ENCODE assay signal across 18 mouse cellular contexts in genomic region chr2:180105441-180106190, GRCm38 (mm10). TPM values are rescaled to one million over a fixed set of nuclear protein-coding genes. Genes with fewer than 3 reads are reported as not detected.
DNase-seq lines count a peak whose midpoint lies in the region; ATAC-seq and TF ChIP-seq lines count a peak whose summit lies in the region.
"Had no signal": no experiment of that assay in that cellular context is flagged by ENCODE, and none has a peak within 500 bp of the region (broad histone marks: within the 10 kb centered on the region; RNA-seq: fewer than 3 reads in every experiment).

No protein-coding gene starts in this region.

- no peak overlapping the region for H3K4me2 ChIP-seq in forebrain, embryonic 11.5 days (ENCODE audit: low read depth, low read length, severe bottlenecking)
- no peak overlapping the region for H3K4me2 ChIP-seq in forebrain, embryonic 15.5 days (replicated peaks)
- no peak overlapping the region for H3K4me2 ChIP-seq in neural tube, embryonic 15.5 days

- H3K9me3 ChIP-seq in forebrain, embryonic 11.5 days (ENCODE audit: control insufficient read depth, low read length): no peaks in the 10 kb centered on the region
- no peaks in the 10 kb centered on the region for H3K9me3 ChIP-seq in forebrain, embryonic 15.5 days
- H3K9me3 ChIP-seq in neural tube, embryonic 15.5 days (replicated peaks): no peaks in the 10 kb centered on the region
- H3K9me3 ChIP-seq: limb, embryonic 13.5 days; neural tube, embryonic 13.5 days had no signal

- peaks cover 10% of the 10 kb centered on the region; the same call in 1 of the 2 replicates for H3K4me1 ChIP-seq in forebrain, embryonic 11.5 days (replicated peaks; ENCODE audit: control insufficient read depth, insufficient read depth, low read length)
- H3K4me1 ChIP-seq in forebrain, embryonic 15.5 days: peaks cover 30% of the 10 kb centered on the region
- H3K4me1 ChIP-seq in kidney, adult 2 months (ENCODE audit: control insufficient read depth, insufficient read depth, low read length): 0 out of 2 replicates have a peak, but pooled peaks cover 3% of the 10 kb centered on the region
- peaks cover 26% of the 10 kb centered on the region for H3K4me1 ChIP-seq in neural tube, embryonic 15.5 days

- H3K9ac ChIP-seq in forebrain, embryonic 11.5 days (ENCODE audit: low read length): no peak overlapping the region
- no peak overlapping the region for H3K9ac ChIP-seq in forebrain, embryonic 15.5 days (replicated peaks)
- H3K9ac ChIP-seq in neural tube, embryonic 15.5 days (replicated peaks): no peak overlapping the region
- H3K9ac ChIP-seq: limb, embryonic 13.5 days; neural tube, embryonic 13.5 days had no signal

- ATAC-seq in forebrain, embryonic 11.5 days (replicated peaks; ENCODE audit: low FRiP score): no peak
- no peak for ATAC-seq in forebrain, embryonic 15.5 days (replicated peaks)
- ATAC-seq in neural tube, embryonic 15.5 days (ENCODE audit: low FRiP score): no peak

- peak; percentile 48 for DNase-seq in forebrain, embryonic 11.5 days (ENCODE audit: low spot score)
- DNase-seq in kidney, adult 2 months: peak; percentile 52
- DNase-seq in kidney, postnatal 14 days: no peak
- DNase-seq in right cerebral cortex, postnatal 14 days: peak; percentile 51
- DNase-seq in right cerebral cortex, postnatal 36 days (ENCODE audit: low spot score in 2 of 2): no peak
- no peak for DNase-seq in adrenal gland, adult 2 months
- DNase-seq: adrenal gland, postnatal 10 days; B cell, adult 2 months; gastrocnemius, postnatal 25 days; heart, postnatal 36 days had no signal

- H3K4me3 ChIP-seq in forebrain, embryonic 11.5 days (ENCODE audit: low read depth, low read length): no peak overlapping the region
- H3K4me3 ChIP-seq in forebrain, embryonic 15.5 days: no peak overlapping the region
- no peak overlapping the region for H3K4me3 ChIP-seq in kidney, adult 2 months (ENCODE audit: insufficient read depth, low read depth, low read length)
- H3K4me3 ChIP-seq in neural tube, embryonic 15.5 days (replicated peaks): 0 out of 2 replicates have a peak overlapping the region, but pooled peaks have one; percentile 0
- H3K4me3 ChIP-seq: erythroblast, embryonic 14.5 days had no signal

- no peak overlapping the region for H3K27ac ChIP-seq in forebrain, embryonic 11.5 days (ENCODE audit: low read depth, low read length)
- H3K27ac ChIP-seq in forebrain, embryonic 15.5 days (replicated peaks): no peak overlapping the region
- no peak overlapping the region for H3K27ac ChIP-seq in kidney, adult 2 months (ENCODE audit: insufficient read depth, low read depth, low read length)
- no peak overlapping the region for H3K27ac ChIP-seq in neural tube, embryonic 15.5 days (replicated peaks)
- H3K27ac ChIP-seq: limb, embryonic 13.5 days; neural tube, embryonic 13.5 days; stomach, postnatal 0 days had no signal

- no peaks in the 10 kb centered on the region for H3K36me3 ChIP-seq in forebrain, embryonic 11.5 days (ENCODE audit: control insufficient read depth, insufficient read depth, low read length)
- no peaks in the 10 kb centered on the region for H3K36me3 ChIP-seq in forebrain, embryonic 15.5 days
- no peaks in the 10 kb centered on the region for H3K36me3 ChIP-seq in kidney, adult 2 months (ENCODE audit: control insufficient read depth, insufficient read depth, low read length)
- H3K36me3 ChIP-seq in neural tube, embryonic 15.5 days: no peaks in the 10 kb centered on the region
- H3K36me3 ChIP-seq: limb, embryonic 13.5 days; neural tube, embryonic 13.5 days had no signal

- TF ChIP-seq CTCF in kidney, adult 2 months (conservative IDR thresholded peaks at IDR 0.05; ENCODE audit: insufficient read depth, insufficient read length, low read depth, low read length): no peak

- 28% methylated on average over 8 of the region's 8 CpGs for WGBS in forebrain, embryonic 11.5 days
- 17% methylated on average over 8 of the region's 8 CpGs for WGBS in forebrain, embryonic 15.5 days
- WGBS in kidney, adult 2 months: 21% methylated on average over 8 of the region's 8 CpGs
- whole genome bisulfite sequencing in neural tube, embryonic 15.5 days: 35% methylated on average over 8 of the region's 8 CpGs

- H3K27me3 ChIP-seq in forebrain, embryonic 11.5 days (ENCODE audit: control insufficient read depth, insufficient read depth, low read length): peaks cover 45% of the 10 kb centered on the region
- peaks cover 42% of the 10 kb centered on the region for H3K27me3 ChIP-seq in forebrain, embryonic 15.5 days
- H3K27me3 ChIP-seq in kidney, adult 2 months (replicated peaks; ENCODE audit: control insufficient read depth, insufficient read depth, low read length): peaks cover 1% of the 10 kb centered on the region; the same call in 1 of the 2 replicates
- H3K27me3 ChIP-seq in neural tube, embryonic 15.5 days (replicated peaks): peaks cover 49% of the 10 kb centered on the region

- no peak for TF ChIP-seq POLR2A in kidney, adult 2 months (IDR thresholded peaks at IDR 0.05; ENCODE audit: low read depth, low read length)

RNA-seq across cellular contexts. Expression of gene Hrh3, which starts 1.3 kb away (rescaled TPM):
- 0.95 and 1.1 TPM in 2 replicates for polyA plus RNA-seq in forebrain, embryonic 11.5 days (2014; fragmentation: Nextera tagmentation; extraction: Ambion mirVana)
- polyA plus RNA-seq in forebrain, embryonic 15.5 days (2015; fragmentation: Nextera tagmentation; extraction: Ambion mirVana): 2.3 and 2.7 TPM in 2 replicates
- 0.08 and 0.17 TPM in 2 replicates for polyA plus RNA-seq in kidney, adult 2 months (2012; rRNA removed)
- polyA plus RNA-seq in neural tube, embryonic 15.5 days (2015; fragmentation: Nextera tagmentation; extraction: Ambion mirVana): 1.3 and 1.9 TPM in 2 replicates
- total RNA-seq in adrenal gland, adult 2 months (2021): not detected
- polyA plus RNA-seq in adrenal gland, adult 2 months (2012; rRNA removed): 0.16 and 0.86 TPM in 2 replicates
- total RNA-seq: gastrocnemius, postnatal 25 days had no signal
- polyA plus RNA-seq: erythroblast, embryonic 14.5 days; heart, embryonic 11.5 days; limb, embryonic 13.5 days; liver, embryonic 16.5 days; stomach, postnatal 0 days had no signal

RNA-seq across cellular contexts. Expression of gene Osbpl2, which starts 13.5 kb away (rescaled TPM):
- 40.9 and 43.8 TPM in 2 replicates for polyA plus RNA-seq in forebrain, embryonic 11.5 days (2014; fragmentation: Nextera tagmentation; extraction: Ambion mirVana)
- 66.3 and 67.3 TPM in 2 replicates for polyA plus RNA-seq in forebrain, embryonic 15.5 days (2015; fragmentation: Nextera tagmentation; extraction: Ambion mirVana)
- 30.3 and 33.8 TPM in 2 replicates for polyA plus RNA-seq in kidney, adult 2 months (2012; rRNA removed)
- polyA plus RNA-seq in neural tube, embryonic 15.5 days (2015; fragmentation: Nextera tagmentation; extraction: Ambion mirVana): 63.8 and 71.8 TPM in 2 replicates
- total RNA-seq in adrenal gland, adult 2 months (2021): 10 to 100 TPM; 41.8 to 42.3 TPM
- 15.8 and 21.7 TPM in 2 replicates for polyA plus RNA-seq in adrenal gland, adult 2 months (2012; rRNA removed)

RNA-seq across cellular contexts. Expression of gene Mtg2, which starts 35.2 kb away (rescaled TPM):
- polyA plus RNA-seq in forebrain, embryonic 11.5 days (2014; fragmentation: Nextera tagmentation; extraction: Ambion mirVana): 32.3 and 34.8 TPM in 2 replicates
- polyA plus RNA-seq in forebrain, embryonic 15.5 days (2015; fragmentation: Nextera tagmentation; extraction: Ambion mirVana): 35.6 and 38.5 TPM in 2 replicates
- 24.3 and 26.2 TPM in 2 replicates for polyA plus RNA-seq in kidney, adult 2 months (2012; rRNA removed)
- 35.1 and 37.6 TPM in 2 replicates for polyA plus RNA-seq in neural tube, embryonic 15.5 days (2015; fragmentation: Nextera tagmentation; extraction: Ambion mirVana)
- total RNA-seq in adrenal gland, adult 2 months (2021): 10 to 100 TPM; 13.5 to 22.2 TPM
- 12.4 and 13.1 TPM in 2 replicates for polyA plus RNA-seq in adrenal gland, adult 2 months (2012; rRNA removed)

Comparison
In these comparisons a context has a peak if more than half of its experiments do, and no peak if none do; other contexts are left out.
1. DNase-seq: peak in forebrain, embryonic 11.5 days (single experiment), kidney, adult 2 months (single experiment) and right cerebral cortex, postnatal 14 days (single experiment); none in kidney, postnatal 14 days (single experiment), right cerebral cortex, postnatal 36 days (0 of 2) and adrenal gland, adult 2 months (single experiment).